Mouse (Mus musculus) myocyte (in vitro differentiated cells): ENCODE data around the gene Srxn1.

Experiments used
- CEBPB ChIP-seq: IDR thresholded peaks from 2 replicates; pipeline ENCODE4 v1.6.1; 2011; ENCODE audit warnings: mild to moderate bottlenecking, moderate library complexity; ENCODE audit not compliant: poor library complexity, insufficient read depth, severe bottlenecking
- E2F4 ChIP-seq: IDR thresholded peaks from one replicate; pipeline ENCODE4 v1.6.1; 2011; ENCODE audit warnings: mild to moderate bottlenecking, control low read depth, moderate library complexity; ENCODE audit not compliant: insufficient read depth
- MYOG ChIP-seq, 3 experiments: IDR thresholded peaks; one replicate each; pipeline ENCODE4 v1.6.1; 2011; ENCODE audit warnings: control low read depth in 2 of 3, low read depth in 2 of 3, mild to moderate bottlenecking in 2 of 3; ENCODE audit not compliant: insufficient read length in 2 of 3, control insufficient read depth in 1 of 3, insufficient read depth in 1 of 3
- POLR2A ChIP-seq: IDR thresholded peaks from one replicate; pipeline ENCODE4 v1.6.1; 2011; ENCODE audit warnings: low read depth, mild to moderate bottlenecking, control low read depth, moderate library complexity; ENCODE audit not compliant: insufficient read length
- POLR2AphosphoS2 ChIP-seq: IDR thresholded peaks from one replicate; pipeline ENCODE4 v1.6.1; 2011; ENCODE audit warnings: low read depth, control low read depth; ENCODE audit not compliant: insufficient read length
- SRF ChIP-seq: IDR thresholded peaks from one replicate; pipeline ENCODE4 v1.6.1; 2011; ENCODE audit warnings: low read depth; ENCODE audit not compliant: control insufficient read depth, insufficient read length
- TCF3 ChIP-seq: IDR thresholded peaks from one replicate; pipeline ENCODE4 v1.6.1; 2011; ENCODE audit warnings: low read depth, control low read depth; ENCODE audit not compliant: insufficient read length

DNA sequence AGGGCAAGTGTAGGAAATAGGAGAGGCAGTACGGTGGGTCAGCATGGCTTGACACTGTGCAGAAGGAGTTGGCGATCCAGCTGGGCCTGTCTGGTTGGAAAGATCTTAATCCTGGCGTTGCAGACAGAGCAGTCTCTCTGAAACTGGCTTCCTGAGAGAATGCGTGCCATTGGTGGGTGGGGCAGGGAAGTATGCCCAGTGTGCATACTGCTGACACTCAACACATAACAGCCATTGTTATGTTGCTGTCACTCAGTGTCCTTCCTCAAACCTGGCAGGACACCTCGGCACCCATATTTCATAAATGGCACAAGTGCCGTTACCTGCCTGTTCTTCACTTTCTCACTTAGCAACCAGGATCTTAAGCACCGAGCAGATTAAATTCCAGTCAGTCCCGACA lies 27.4 kb downstream of the Srxn1 start:
- TF ChIP-seq POLR2A: no peak
- no peak for TF ChIP-seq TCF3
- TF ChIP-seq MYOG (IDR thresholded peaks at IDR 0.05; ENCODE audit: control insufficient read depth in 1 of 3, insufficient read depth in 1 of 3, insufficient read length in 2 of 3, low read depth in 2 of 3): no peak
- no peak for TF ChIP-seq POLR2AphosphoS2
- no peak for TF ChIP-seq SRF
- no peak for TF ChIP-seq CEBPB
- TF ChIP-seq E2F4: no peak
